Mouse (Mus musculus) limb, embryonic 11.5 days (tissue): ENCODE data around the gene Slc35f2. TPM values are rescaled to one million over a fixed set of nuclear protein-coding genes. Genes with fewer than 3 reads are reported as not detected.
A peak's percentile ranks its signal among the peaks of the same experiment; 100 is the strongest.

ENCODE experiments used
- ATAC-seq: fragments of 200-750 bp; cut with Nextera tagmentation; 2 replicates; pipeline ENCODE4 v1.8.0; 2017; ENCODE audit warnings: low read depth; ENCODE audit not compliant: insufficient number of reproducible peaks, low FRiP score, low TSS enrichment
- DNase-seq: peaks from one replicate; pipeline ENCODE4 v3.0.0-alpha.2; 2015; ENCODE audit warnings: low spot score
- H3K27ac ChIP-seq: fragments of 300-500 bp; sonication (generic); replicated peaks from 2 replicates; pipeline ENCODE4 v1.5.1; 2014; ENCODE audit warnings: low read depth, mild to moderate bottlenecking, low read length
- H3K27me3 ChIP-seq: fragments of 300-500 bp; sonication (generic); 2 replicates; pipeline ENCODE4 v1.6.1; 2014; ENCODE audit warnings: mild to moderate bottlenecking, low read length, mixed read lengths; ENCODE audit not compliant: control insufficient read depth, insufficient read depth
- H3K36me3 ChIP-seq: fragments of 300-500 bp; sonication (generic); 2 replicates; pipeline ENCODE4 v1.6.1; 2014; ENCODE audit warnings: mild to moderate bottlenecking, low read length, moderate library complexity, mixed read lengths; ENCODE audit not compliant: control insufficient read depth, insufficient read depth
- H3K4me1 ChIP-seq: fragments of 300-500 bp; sonication (generic); 2 replicates; pipeline ENCODE4 v1.6.1; 2014; ENCODE audit warnings: low read length, mixed read lengths; ENCODE audit not compliant: control insufficient read depth, insufficient read depth
- H3K4me2 ChIP-seq: fragments of 300-500 bp; sonication (generic); 2 replicates; pipeline ENCODE4 v1.6.1; 2014; ENCODE audit warnings: low read depth, mild to moderate bottlenecking, moderate library complexity; ENCODE audit not compliant: severe bottlenecking
- H3K4me3 ChIP-seq: fragments of 300-500 bp; sonication (generic); 2 replicates; pipeline ENCODE4 v1.5.1; 2014; ENCODE audit warnings: low read depth, low read length
- H3K9ac ChIP-seq: fragments of 300-500 bp; sonication (generic); 2 replicates; pipeline ENCODE4 v1.6.1; 2014; ENCODE audit warnings: mild to moderate bottlenecking, low read length
- H3K9me3 ChIP-seq: fragments of 300-500 bp; sonication (generic); 2 replicates; pipeline ENCODE4 v1.6.1; 2016; ENCODE audit warnings: low read length; ENCODE audit not compliant: control insufficient read depth
- WGBS: fragments of 180-500 bp; shearing (Covaris S2); extraction: QIAGEN DNeasy Blood & Tissue Kit; methylation state at CpG from one replicate; pipeline ENCODE4 v1.1.7; 2014; 5-methylcytosine and 5-hydroxymethylcytosine counted together
- polyA plus RNA-seq: library from polyadenylated mRNA; unstranded; fragments of >200 nt; fragmentation: Nextera tagmentation; extraction: Ambion mirVana; gene quantifications from 2 replicates; pipeline ENCODE4 v1.2.1, GENCODE M21; 2014

Slc35f2 gene
- polyA plus RNA-seq, result 5.3 and 6.5 TPM in 2 replicates

- DNase-seq, result peak; percentile 75
- Histone ChIP-seq H3K27me3 (peaks cover 14% of the 10 kb centered on the region), H3K9ac (peak within 1 kb of the TSS; percentile 70), H3K4me3 (peak within 1 kb of the TSS; percentile 61), H3K4me2 (peak within 1 kb of the TSS; percentile 95), H3K36me3 (no peaks in the 10 kb centered on the region), H3K9me3 (no peaks in the 10 kb centered on the region), H3K27ac (no peak within 1 kb of the TSS), H3K4me1 (no peaks in the 10 kb centered on the region)
- peak; percentile 57; the same call in 1 of the 2 replicates for ATAC-seq
- under 1% methylated on average over 50 of the region's 50 CpGs for WGBS
Measured at GRCm38 (mm10) chr9:53771344-53772021, at the start of gene Slc35f2. Gene Slc35f2 (plus strand): TSS chr9:53771538.

DNA sequence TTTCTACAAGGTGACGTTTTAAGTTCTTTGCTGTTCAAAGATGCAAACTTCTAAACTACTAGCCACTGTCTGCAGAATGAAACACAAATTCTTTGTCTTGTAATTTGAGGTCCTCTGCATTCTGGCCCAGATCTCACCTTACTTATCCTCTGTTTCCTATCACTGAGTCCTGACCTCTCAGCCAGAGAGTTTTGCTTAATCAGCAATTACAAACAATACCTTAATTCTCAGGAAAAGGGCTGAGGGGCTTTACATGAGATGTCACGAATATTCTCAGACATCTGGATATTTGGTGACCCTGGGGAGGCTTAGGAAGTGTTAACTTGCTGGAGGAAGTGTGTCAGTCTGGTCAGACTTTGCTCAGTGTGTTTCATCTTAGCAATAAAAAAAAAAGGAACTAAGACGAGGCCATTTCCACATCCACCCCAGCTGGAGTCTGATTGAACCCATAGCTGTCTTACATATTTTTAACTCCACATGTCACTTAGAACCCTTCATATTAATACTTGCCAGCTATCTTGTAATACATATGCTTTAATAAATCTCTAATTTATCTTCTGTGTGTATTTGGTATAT lies 30.4 kb upstream of the Slc35f2 start:
- no peaks in the 10 kb centered on the region for H3K9me3 ChIP-seq
- no peak overlapping the region for H3K4me2 ChIP-seq
- 52% methylated on average over 3 of the region's 3 CpGs for WGBS
- DNase-seq (no peak), ATAC-seq (no peak)
- H3K4me3 ChIP-seq, result no peak overlapping the region
- H3K9ac ChIP-seq, result no peak overlapping the region
- H3K4me1 ChIP-seq, result no peaks in the 10 kb centered on the region
- no peaks in the 10 kb centered on the region for H3K36me3 ChIP-seq
- no peaks in the 10 kb centered on the region for H3K27me3 ChIP-seq
- H3K27ac ChIP-seq, result no peak overlapping the region

DNA sequence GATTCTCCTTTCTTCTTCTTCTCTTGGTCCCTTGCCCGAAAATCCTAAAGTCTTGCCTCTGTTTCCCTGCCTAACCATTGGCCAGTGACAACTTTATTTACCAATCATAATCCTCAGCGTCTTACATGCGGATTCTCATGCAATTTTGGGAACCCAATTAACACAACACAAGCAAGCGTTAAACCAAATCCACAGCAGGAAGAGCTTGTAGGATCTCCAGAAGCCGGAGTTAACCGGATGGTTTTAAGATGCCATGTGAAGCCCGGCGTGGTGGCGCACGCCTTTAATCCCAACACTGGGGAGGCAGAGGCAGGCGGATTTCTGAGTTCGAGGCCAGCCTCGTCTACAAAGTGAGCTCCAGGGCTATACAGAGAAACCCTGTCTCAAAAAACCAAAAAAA lies 20.9 kb upstream of the Slc35f2 start:
- no peaks in the 10 kb centered on the region for H3K36me3 ChIP-seq
- WGBS, result 88% methylated on average over 13 of the region's 13 CpGs
- 0 out of 2 replicates have a peak, but pooled peaks cover under 1% of the 10 kb centered on the region for H3K27me3 ChIP-seq
- H3K4me2 ChIP-seq, result no peak overlapping the region
- no peak overlapping the region for H3K4me3 ChIP-seq
- no peaks in the 10 kb centered on the region for H3K9me3 ChIP-seq
- no peak for DNase-seq
- H3K27ac ChIP-seq, result no peak overlapping the region
- H3K9ac ChIP-seq, result no peak overlapping the region
- no peaks in the 10 kb centered on the region for H3K4me1 ChIP-seq
- no peak for ATAC-seq

DNA sequence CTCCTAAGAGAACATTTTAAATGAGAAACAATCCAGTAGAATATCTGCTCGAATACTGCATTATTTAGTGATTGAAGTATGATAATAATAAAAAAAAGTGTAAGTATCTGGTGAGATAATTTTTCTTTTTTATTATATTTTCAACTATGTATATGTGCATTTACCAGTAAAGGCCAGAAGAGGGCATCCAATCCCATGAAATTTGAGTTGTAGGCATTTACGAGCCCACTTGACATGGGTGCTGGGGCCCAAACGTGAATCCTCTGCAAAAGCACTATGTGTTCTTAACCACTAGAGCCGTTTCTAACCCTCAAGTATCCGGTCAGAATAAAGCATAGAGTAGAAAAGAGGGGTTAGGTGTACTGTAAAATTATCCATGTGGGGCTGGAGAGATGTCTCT lies 20.4 kb upstream of the Slc35f2 start:
- Histone ChIP-seq H3K9ac (no peak overlapping the region), H3K4me1 (no peaks in the 10 kb centered on the region), H3K9me3 (no peaks in the 10 kb centered on the region), H3K27ac (no peak overlapping the region), H3K4me2 (no peak overlapping the region), H3K27me3 (0 out of 2 replicates have a peak, but pooled peaks cover 2% of the 10 kb centered on the region), H3K36me3 (no peaks in the 10 kb centered on the region), H3K4me3 (no peak overlapping the region)
- 46% methylated on average over 5 of the region's 5 CpGs for WGBS
- DNase-seq (no peak), ATAC-seq (no peak)

- Histone ChIP-seq H3K36me3 (no peaks in the 10 kb centered on the region), H3K4me1 (no peaks in the 10 kb centered on the region), H3K4me3 (no peak overlapping the region), H3K27ac (no peak overlapping the region), H3K9ac (no peak overlapping the region), H3K4me2 (no peak overlapping the region), H3K9me3 (no peaks in the 10 kb centered on the region), H3K27me3 (0 out of 2 replicates have a peak, but pooled peaks cover 2% of the 10 kb centered on the region)
- ATAC-seq, result no peak
- DNase-seq, result no peak
Measured at GRCm38 (mm10) chr9:53754801-53755200, 16.5 kb upstream of the Slc35f2 start.

- Histone ChIP-seq H3K9me3 (no peaks in the 10 kb centered on the region), H3K36me3 (no peaks in the 10 kb centered on the region), H3K9ac (no peak overlapping the region), H3K4me2 (no peak overlapping the region), H3K27me3 (0 out of 2 replicates have a peak, but pooled peaks cover 2% of the 10 kb centered on the region), H3K27ac (no peak overlapping the region), H3K4me1 (no peaks in the 10 kb centered on the region), H3K4me3 (no peak overlapping the region)
- DNase-seq, result no peak
- ATAC-seq, result no peak
- WGBS, result 91% methylated on average over 2 of the region's 2 CpGs
Measured at GRCm38 (mm10) chr9:53758142-53758541, 13.2 kb upstream of the Slc35f2 start.

GRCm38 (mm10) chr9:53764697-53765096 lies 6.6 kb upstream of the Slc35f2 start:
- ATAC-seq (no peak), DNase-seq (no peak)
- no peak overlapping the region for H3K9ac ChIP-seq
- no peaks in the 10 kb centered on the region for H3K9me3 ChIP-seq
- H3K36me3 ChIP-seq, result no peaks in the 10 kb centered on the region
- no peak overlapping the region for H3K4me2 ChIP-seq
- 88% methylated on average over 8 of the region's 8 CpGs for WGBS
- H3K4me3 ChIP-seq, result no peak overlapping the region
- no peak overlapping the region for H3K27ac ChIP-seq
- H3K27me3 ChIP-seq, result no peaks in the 10 kb centered on the region
- no peaks in the 10 kb centered on the region for H3K4me1 ChIP-seq

DNA sequence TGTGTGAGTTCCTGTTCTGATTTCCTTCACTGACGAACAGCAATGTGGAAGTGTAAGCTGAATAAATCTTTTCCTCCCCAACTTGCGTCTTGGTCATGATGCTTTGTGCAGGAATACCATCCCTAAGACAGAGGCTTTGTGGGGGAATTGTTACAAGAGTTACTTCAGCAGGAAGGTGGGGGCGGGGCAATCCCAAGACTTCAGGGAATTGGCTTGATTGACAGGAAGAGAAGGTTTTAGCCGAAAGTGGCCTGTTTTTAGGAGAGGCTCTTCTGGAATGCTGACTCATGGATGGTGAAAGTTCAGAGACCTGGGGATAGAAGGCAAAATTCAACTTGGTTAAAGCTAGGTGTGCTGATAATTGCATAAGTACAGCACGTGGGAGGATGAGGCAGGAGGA lies 2.9 kb upstream of the Slc35f2 start:
- 83% methylated on average over 5 of the region's 5 CpGs for WGBS
- Histone ChIP-seq H3K4me2 (no peak overlapping the region), H3K9ac (no peak overlapping the region), H3K36me3 (no peaks in the 10 kb centered on the region), H3K9me3 (no peaks in the 10 kb centered on the region), H3K27me3 (peaks cover 14% of the 10 kb centered on the region), H3K4me3 (no peak overlapping the region), H3K27ac (no peak overlapping the region), H3K4me1 (no peaks in the 10 kb centered on the region)
- DNase-seq, result no peak
- no peak for ATAC-seq
